Mouse (Mus musculus): Measurements from ENCODE around the gene Ppp1r3g.

- TF ChIP-seq POLR2A (IDR thresholded peaks at IDR 0.05; ENCODE audit: borderline replicate concordance, extremely low read depth, insufficient read depth, insufficient read length, poor library complexity, severe bottlenecking) (no peak), CTCF (IDR thresholded peaks at IDR 0.05; ENCODE audit: borderline replicate concordance, extremely low read depth, insufficient read depth, insufficient read length) (no peak)
Measured at GRCm38 (mm10) chr13:35989329-35989728, 30.7 kb downstream of the Ppp1r3g start.
